Mouse (Mus musculus) midbrain, postnatal 0 days (tissue): ENCODE measurements around the gene Tmem143. TPM values are rescaled to one million over a fixed set of nuclear protein-coding genes. Genes with fewer than 3 reads are reported as not detected.

ENCODE experiments used
- ATAC-seq: fragments of 200-750 bp; cut with Nextera tagmentation; 2 replicates; pipeline ENCODE4 v1.8.0; 2017; ENCODE audit warnings: moderate number of reproducible peaks, mild to moderate bottlenecking, moderate TSS enrichment, moderate library complexity; ENCODE audit not compliant: low FRiP score
- DNase-seq: peaks from one replicate; pipeline ENCODE4 v3.0.0-alpha.2; 2015; ENCODE audit warnings: low spot score
- H3K27ac ChIP-seq: fragments of 300-500 bp; sonication (generic); 2 replicates; pipeline ENCODE4 v1.5.1; 2014; ENCODE audit warnings: low read depth, mild to moderate bottlenecking, low read length, mixed read lengths
- H3K27me3 ChIP-seq: fragments of 300-500 bp; sonication (generic); 2 replicates; pipeline ENCODE4 v1.6.1; 2014; ENCODE audit warnings: low read length, control low read depth, mixed read lengths; ENCODE audit not compliant: insufficient read depth
- H3K36me3 ChIP-seq: fragments of 300-500 bp; sonication (generic); 2 replicates; pipeline ENCODE4 v1.6.1; 2014; ENCODE audit warnings: low read length, control low read depth, mixed read lengths; ENCODE audit not compliant: insufficient read depth
- H3K4me1 ChIP-seq: fragments of 300-500 bp; sonication (generic); 2 replicates; pipeline ENCODE4 v1.6.1; 2014; ENCODE audit warnings: mild to moderate bottlenecking, control low read depth, antibody characterized with exemption, low read length, mixed read lengths; ENCODE audit not compliant: insufficient read depth
- H3K4me2 ChIP-seq: fragments of 300-500 bp; sonication (generic); 2 replicates; pipeline ENCODE4 v1.6.1; 2014; ENCODE audit warnings: low read depth, mild to moderate bottlenecking, low read length, mixed read lengths; ENCODE audit not compliant: poor library complexity, severe bottlenecking
- H3K4me3 ChIP-seq: fragments of 300-500 bp; sonication (generic); 2 replicates; pipeline ENCODE4 v1.5.1; 2014; ENCODE audit warnings: low read depth, mild to moderate bottlenecking, low read length, moderate library complexity
- H3K9ac ChIP-seq: fragments of 300-500 bp; sonication (generic); replicated peaks from 2 replicates; pipeline ENCODE4 v1.6.1; 2014; ENCODE audit warnings: mild to moderate bottlenecking, low read length, moderate library complexity, mixed read lengths; ENCODE audit not compliant: poor library complexity, severe bottlenecking
- H3K9me3 ChIP-seq: fragments of 300-500 bp; sonication (generic); 2 replicates; pipeline ENCODE4 v1.6.1; 2016; ENCODE audit warnings: low read length, control low read depth
- CTCF ChIP-seq: IDR thresholded peaks from 2 replicates; pipeline ENCODE4 v1.5.1; 2016; ENCODE audit warnings: antibody characterized with exemption, mild to moderate bottlenecking
- WGBS: fragments of 180-500 bp; shearing (Covaris S2); extraction: QIAGEN DNeasy Blood & Tissue Kit; methylation state at CpG from one replicate; pipeline ENCODE4 v1.1.7; 2014; 5-methylcytosine and 5-hydroxymethylcytosine counted together
- polyA plus RNA-seq: library from polyadenylated mRNA; unstranded; fragments of >200 nt; fragmentation: Nextera tagmentation; extraction: Ambion mirVana; gene quantifications from 2 replicates; pipeline ENCODE4 v1.2.1, GENCODE M21; 2015
- total RNA-seq: library from RNA; depleted of rRNA; stranded (reverse); fragments of >200 nt; gene quantifications from 2 replicates; pipeline ENCODE4 v1.2.3, GENCODE M21; 2014

Tmem143 gene
- total and polyA plus RNA-seq, 2 experiments from 2014 or later, result 5.6 to 41.6 TPM

GRCm38 (mm10) chr7:45869107-45869670 is 27.6 kb upstream of the Tmem143 start:
- TF ChIP-seq CTCF, result no peak
- no peaks in the 10 kb centered on the region for H3K27me3 ChIP-seq
- no peaks in the 10 kb centered on the region for H3K36me3 ChIP-seq
- WGBS, result 6% methylated on average over 8 of the region's 8 CpGs
- no peaks in the 10 kb centered on the region for H3K9me3 ChIP-seq
- peak overlapping the region; percentile 88 for H3K4me2 ChIP-seq
- DNase-seq (peak; percentile 48), ATAC-seq (no peak)
- H3K4me3 ChIP-seq, result peak overlapping the region; percentile 71
- peak overlapping the region; percentile 70 for H3K27ac ChIP-seq
- peak overlapping the region; percentile 91 for H3K9ac ChIP-seq
- peaks cover 20% of the 10 kb centered on the region for H3K4me1 ChIP-seq

- no peak for DNase-seq
- WGBS, result 3% methylated on average over 10 of the region's 14 CpGs
- Histone ChIP-seq H3K4me2 (peak overlapping the region; percentile 88), H3K27me3 (no peaks in the 10 kb centered on the region), H3K9ac (peak overlapping the region; percentile 91), H3K4me1 (peaks cover 21% of the 10 kb centered on the region), H3K4me3 (peak overlapping the region; percentile 71), H3K27ac (peak overlapping the region; percentile 70), H3K9me3 (no peaks in the 10 kb centered on the region), H3K36me3 (peaks cover 4% of the 10 kb centered on the region; the same call in 1 of the 2 replicates)
- no peak for ATAC-seq
- no peak for TF ChIP-seq CTCF
Measured at GRCm38 (mm10) chr7:45869787-45870186, 27.0 kb upstream of the Tmem143 start.

GRCm38 (mm10) chr7:45870282-45871058 is 26.3 kb upstream of the Tmem143 start:
- Histone ChIP-seq H3K9me3 (no peaks in the 10 kb centered on the region), H3K9ac (peak overlapping the region; percentile 91), H3K27me3 (no peaks in the 10 kb centered on the region), H3K4me3 (peak overlapping the region; percentile 71), H3K27ac (peak overlapping the region; percentile 70), H3K4me1 (peaks cover 22% of the 10 kb centered on the region), H3K4me2 (peak overlapping the region; percentile 88), H3K36me3 (peaks cover 6% of the 10 kb centered on the region)
- 1% methylated on average over 30 of the region's 30 CpGs for WGBS
- TF ChIP-seq CTCF, result peak; percentile 12; the same call in 1 of the 2 replicates
- ATAC-seq (no peak), DNase-seq (peak; percentile 48)

- H3K36me3 ChIP-seq, result peaks cover 24% of the 10 kb centered on the region
- peak; percentile 96 for TF ChIP-seq CTCF
- peak within 1 kb of the TSS; percentile 93 for H3K9ac ChIP-seq
- H3K4me1 ChIP-seq, result peaks cover 17% of the 10 kb centered on the region
- ATAC-seq, result peak; percentile 44; the same call in 1 of the 2 replicates
- H3K27me3 ChIP-seq, result no peaks in the 10 kb centered on the region
- peak; percentile 95 for DNase-seq
- H3K4me2 ChIP-seq, result peak within 1 kb of the TSS; percentile 88
- H3K4me3 ChIP-seq, result peak within 1 kb of the TSS; percentile 78
- peak within 1 kb of the TSS; percentile 85 for H3K27ac ChIP-seq
- WGBS, result under 1% methylated on average over 18 of the region's 18 CpGs
- H3K9me3 ChIP-seq, result no peaks in the 10 kb centered on the region
Measured at GRCm38 (mm10) chr7:45872624-45873023, 24.1 kb upstream of the Tmem143 start, which contains the start of gene Kdelr1. Kdelr1 (plus strand) TSS chr7:45872772.

- H3K4me1 ChIP-seq, result peaks cover 10% of the 10 kb centered on the region; the same call in 1 of the 2 replicates
- no peaks in the 10 kb centered on the region for H3K27me3 ChIP-seq
- ATAC-seq (peak; percentile 21; the same call in 1 of the 2 replicates), DNase-seq (peak; percentile 70)
- H3K4me3 ChIP-seq, result peak overlapping the region; percentile 78
- H3K27ac ChIP-seq, result peak overlapping the region; percentile 85
- peak; percentile 54 for TF ChIP-seq CTCF
- peak overlapping the region; percentile 77 for H3K4me2 ChIP-seq
- H3K36me3 ChIP-seq, result peaks cover 24% of the 10 kb centered on the region
- H3K9me3 ChIP-seq, result no peaks in the 10 kb centered on the region
- H3K9ac ChIP-seq, result peak overlapping the region; percentile 93
- 3% methylated on average over 28 of the region's 28 CpGs for WGBS
Measured at GRCm38 (mm10) chr7:45873061-45873947, 23.4 kb upstream of the Tmem143 start.
